Mouse (Mus musculus) hindbrain, embryonic 14.5 days (tissue): Measurements from ENCODE around the gene Gm5426. TPM values are rescaled to one million over a fixed set of nuclear protein-coding genes. Genes with fewer than 3 reads are reported as not detected.

Experiments used
- ATAC-seq: fragments of 200-750 bp; cut with Nextera tagmentation; 2 replicates; pipeline ENCODE4 v1.8.0; 2017; ENCODE audit warnings: moderate number of reproducible peaks, mild to moderate bottlenecking, moderate TSS enrichment, moderate library complexity; ENCODE audit not compliant: low FRiP score
- DNase-seq: peaks from one replicate; pipeline ENCODE4 v3.0.0-alpha.2; 2015; ENCODE audit warnings: low spot score
- H3K27ac ChIP-seq: fragments of 300-500 bp; sonication (generic); 2 replicates; pipeline ENCODE4 v1.5.1; 2014; ENCODE audit warnings: mild to moderate bottlenecking, moderate library complexity
- H3K27me3 ChIP-seq: fragments of 300-500 bp; sonication (generic); 2 replicates; pipeline ENCODE4 v1.6.1; 2014; ENCODE audit warnings: mild to moderate bottlenecking, low read length, mixed read lengths; ENCODE audit not compliant: control insufficient read depth, insufficient read depth
- H3K36me3 ChIP-seq: fragments of 300-500 bp; sonication (generic); replicated peaks from 2 replicates; pipeline ENCODE4 v1.6.1; 2014; ENCODE audit not compliant: control insufficient read depth, insufficient read depth
- H3K4me1 ChIP-seq: fragments of 300-500 bp; sonication (generic); replicated peaks from 2 replicates; pipeline ENCODE4 v1.6.1; 2014; ENCODE audit warnings: antibody characterized with exemption, low read length, mixed read lengths; ENCODE audit not compliant: control insufficient read depth, insufficient read depth
- H3K4me2 ChIP-seq: fragments of 300-500 bp; sonication (generic); replicated peaks from 2 replicates; pipeline ENCODE4 v1.6.1; 2014; ENCODE audit warnings: mild to moderate bottlenecking, moderate library complexity
- H3K4me3 ChIP-seq: fragments of 300-500 bp; sonication (generic); replicated peaks from 2 replicates; pipeline ENCODE4 v1.5.1; 2014; ENCODE audit warnings: mild to moderate bottlenecking, low read length
- H3K9ac ChIP-seq: fragments of 300-500 bp; sonication (generic); 2 replicates; pipeline ENCODE4 v1.6.1; 2014
- H3K9me3 ChIP-seq: fragments of 300-500 bp; sonication (generic); 2 replicates; pipeline ENCODE4 v1.6.1; 2016; ENCODE audit warnings: low read length; ENCODE audit not compliant: control insufficient read depth
- WGBS: fragments of 180-500 bp; shearing (Covaris S2); extraction: QIAGEN DNeasy Blood & Tissue Kit; methylation state at CpG from one replicate; pipeline ENCODE4 v1.1.7; 2014; 5-methylcytosine and 5-hydroxymethylcytosine counted together
- polyA plus RNA-seq: library from polyadenylated mRNA; unstranded; fragments of >200 nt; fragmentation: Nextera tagmentation; extraction: Ambion mirVana; gene quantifications from 2 replicates; pipeline ENCODE4 v1.2.1, GENCODE M21; 2014

The Gm5426 gene
- polyA plus RNA-seq, 1 experiment from 2014 or later = not detected

GRCm38 (mm10) chr10:96105124-96105523, 31.3 kb upstream of the Gm5426 start:
- DNase-seq (no peak), ATAC-seq (no peak)
- no peaks in the 10 kb centered on the region for H3K4me1 ChIP-seq
- no peaks in the 10 kb centered on the region for H3K27me3 ChIP-seq
- H3K4me2 ChIP-seq = no peak overlapping the region
- WGBS = 95% methylated on average over 2 of the region's 2 CpGs
- no peaks in the 10 kb centered on the region for H3K36me3 ChIP-seq
- H3K4me3 ChIP-seq = no peak overlapping the region
- no peaks in the 10 kb centered on the region for H3K9me3 ChIP-seq
- H3K9ac ChIP-seq = no peak overlapping the region
- H3K27ac ChIP-seq = no peak overlapping the region

- WGBS = 76% methylated on average over 4 of the region's 4 CpGs
- Histone ChIP-seq H3K27ac (no peak overlapping the region), H3K4me1 (no peaks in the 10 kb centered on the region), H3K27me3 (no peaks in the 10 kb centered on the region), H3K4me2 (no peak overlapping the region), H3K36me3 (no peaks in the 10 kb centered on the region), H3K4me3 (no peak overlapping the region), H3K9me3 (no peaks in the 10 kb centered on the region), H3K9ac (no peak overlapping the region)
- ATAC-seq (no peak), DNase-seq (no peak)
Measured at GRCm38 (mm10) chr10:96106972-96107720, 29.3 kb upstream of the Gm5426 start.

- Histone ChIP-seq H3K4me3 (no peak overlapping the region), H3K36me3 (no peaks in the 10 kb centered on the region), H3K9ac (no peak overlapping the region), H3K9me3 (no peaks in the 10 kb centered on the region), H3K4me1 (no peaks in the 10 kb centered on the region), H3K27me3 (no peaks in the 10 kb centered on the region), H3K4me2 (no peak overlapping the region), H3K27ac (no peak overlapping the region)
- WGBS = 62% methylated on average over 1 of the region's 1 CpGs
- ATAC-seq (no peak), DNase-seq (no peak)
Measured at GRCm38 (mm10) chr10:96107825-96108224, 28.6 kb upstream of the Gm5426 start.

- H3K36me3 ChIP-seq = no peaks in the 10 kb centered on the region
- 89% methylated on average over 3 of the region's 3 CpGs for WGBS
- H3K9ac ChIP-seq = no peak overlapping the region
- H3K27ac ChIP-seq = no peak overlapping the region
- no peak overlapping the region for H3K4me2 ChIP-seq
- no peaks in the 10 kb centered on the region for H3K27me3 ChIP-seq
- ATAC-seq (no peak), DNase-seq (no peak)
- H3K4me1 ChIP-seq = no peaks in the 10 kb centered on the region
- H3K9me3 ChIP-seq = no peaks in the 10 kb centered on the region
- H3K4me3 ChIP-seq = no peak overlapping the region
Measured at GRCm38 (mm10) chr10:96115325-96115724, 21.1 kb upstream of the Gm5426 start.

- Histone ChIP-seq H3K36me3 (no peaks in the 10 kb centered on the region), H3K27ac (no peak overlapping the region), H3K4me1 (no peaks in the 10 kb centered on the region), H3K9ac (no peak overlapping the region), H3K9me3 (no peaks in the 10 kb centered on the region), H3K4me3 (no peak overlapping the region), H3K4me2 (no peak overlapping the region), H3K27me3 (no peaks in the 10 kb centered on the region)
- DNase-seq (no peak), ATAC-seq (no peak)
- 89% methylated on average over 2 of the region's 2 CpGs for WGBS
Measured at GRCm38 (mm10) chr10:96120821-96121220, 15.6 kb upstream of the Gm5426 start.

GRCm38 (mm10) chr10:96121249-96122010, 15.0 kb upstream of the Gm5426 start:
- no peak for DNase-seq
- Histone ChIP-seq H3K4me3 (no peak overlapping the region), H3K4me1 (no peaks in the 10 kb centered on the region), H3K36me3 (no peaks in the 10 kb centered on the region), H3K4me2 (no peak overlapping the region), H3K9me3 (no peaks in the 10 kb centered on the region), H3K9ac (no peak overlapping the region), H3K27ac (no peak overlapping the region), H3K27me3 (no peaks in the 10 kb centered on the region)
- ATAC-seq = no peak
- WGBS = 73% methylated on average over 4 of the region's 4 CpGs

- Histone ChIP-seq H3K27ac (no peak overlapping the region), H3K36me3 (no peaks in the 10 kb centered on the region), H3K9me3 (no peaks in the 10 kb centered on the region), H3K4me3 (no peak overlapping the region), H3K9ac (no peak overlapping the region), H3K4me2 (no peak overlapping the region), H3K27me3 (no peaks in the 10 kb centered on the region), H3K4me1 (no peaks in the 10 kb centered on the region)
- no peak for ATAC-seq
- WGBS = 91% methylated on average over 5 of the region's 5 CpGs
- DNase-seq = no peak
Measured at GRCm38 (mm10) chr10:96123885-96124284, 12.5 kb upstream of the Gm5426 start.

- Histone ChIP-seq H3K9me3 (no peaks in the 10 kb centered on the region), H3K4me1 (no peaks in the 10 kb centered on the region), H3K9ac (no peak overlapping the region), H3K27me3 (no peaks in the 10 kb centered on the region), H3K36me3 (no peaks in the 10 kb centered on the region), H3K27ac (no peak overlapping the region), H3K4me2 (no peak overlapping the region), H3K4me3 (no peak overlapping the region)
- DNase-seq (no peak), ATAC-seq (no peak)
- WGBS = 88% methylated on average over 1 of the region's 1 CpGs
Measured at GRCm38 (mm10) chr10:96124290-96124689, 12.1 kb upstream of the Gm5426 start.

GRCm38 (mm10) chr10:96125771-96126454, 10.5 kb upstream of the Gm5426 start:
- no peak overlapping the region for H3K4me3 ChIP-seq
- DNase-seq = no peak
- WGBS = 71% methylated on average over 9 of the region's 9 CpGs

More at GRCm38 (mm10) chr10:96125771-96126454, 10.5 kb upstream of the Gm5426 start:
- Histone ChIP-seq H3K36me3 (no peaks in the 10 kb centered on the region), H3K27ac (no peak overlapping the region), H3K4me1 (no peaks in the 10 kb centered on the region), H3K9me3 (no peaks in the 10 kb centered on the region), H3K27me3 (no peaks in the 10 kb centered on the region), H3K4me2 (no peak overlapping the region), H3K9ac (no peak overlapping the region)
- no peak for ATAC-seq
